Mouse (Mus musculus) G1E (cell line): ENCODE measurements around the gene Wdfy2.

Experiments used
- CTCF ChIP-seq: IDR thresholded peaks from 2 replicates; pipeline ENCODE4 v1.5.1; 2012; ENCODE audit warnings: low read depth, low read length, inconsistent platforms, mixed read lengths
- GATA1 ChIP-seq: IDR thresholded peaks from 2 replicates; pipeline ENCODE4 v1.6.1; 2012; ENCODE audit warnings: borderline replicate concordance, low read length, inconsistent platforms, mixed read lengths
- POLR2AphosphoS5 ChIP-seq: IDR thresholded peaks from 2 replicates; pipeline ENCODE4 v1.6.1; 2012; ENCODE audit warnings: low read depth, low read length, inconsistent platforms; ENCODE audit not compliant: insufficient replicate concordance
- TAL1 ChIP-seq: conservative IDR thresholded peaks from 2 replicates; pipeline ENCODE4 v1.6.1; 2012; ENCODE audit warnings: low read depth, low read length, inconsistent platforms, mixed read lengths

- TF ChIP-seq GATA1, result no peak
- no peak for TF ChIP-seq CTCF
- no peak for TF ChIP-seq TAL1
- TF ChIP-seq POLR2AphosphoS5, result no peak
Measured at GRCm38 (mm10) chr14:62965811-62966520, 128.5 kb downstream of the Wdfy2 start.
